Mouse (Mus musculus) midbrain, embryonic 14.5 days (tissue): Measurements from ENCODE around the gene Sox14. TPM values are rescaled to one million over a fixed set of nuclear protein-coding genes. Genes with fewer than 3 reads are reported as not detected.

Experiments
- polyA plus RNA-seq: library from polyadenylated mRNA; unstranded; fragments of >200 nt; fragmentation: Nextera tagmentation; extraction: Ambion mirVana; gene quantifications from 2 replicates; pipeline ENCODE4 v1.2.1, GENCODE M21; 2014

Sox14 gene
- polyA plus RNA-seq, 1 experiment from 2014 or later, result 94.9 TPM

Other genes with a start within 250 kb of the Sox14 start
- gene Dzip1l, start 246.7 kb downstream of the Sox14 start, polyA plus RNA-seq, result 4.8 and 7.9 TPM in 2 replicates
- gene Cldn18, start 158.9 kb downstream of the Sox14 start, polyA plus RNA-seq, result not detected in 2 replicates